Mouse (Mus musculus): Measurements from ENCODE around the gene Cyld. TPM values are rescaled to one million over a fixed set of nuclear protein-coding genes. Genes with fewer than 3 reads are reported as not detected.
A peak's percentile ranks its signal among the peaks of the same experiment; 100 is the strongest.
"Not testable (repeated sequence)": the region's sequence is repeated elsewhere in the genome, so short reads cannot be mapped to it uniquely, and the experiment has no call there.

The Cyld gene
- 18.8 and 18.9 TPM in 2 replicates for polyA plus RNA-seq (2015; fragmentation: Nextera tagmentation; extraction: Ambion mirVana)

DNA sequence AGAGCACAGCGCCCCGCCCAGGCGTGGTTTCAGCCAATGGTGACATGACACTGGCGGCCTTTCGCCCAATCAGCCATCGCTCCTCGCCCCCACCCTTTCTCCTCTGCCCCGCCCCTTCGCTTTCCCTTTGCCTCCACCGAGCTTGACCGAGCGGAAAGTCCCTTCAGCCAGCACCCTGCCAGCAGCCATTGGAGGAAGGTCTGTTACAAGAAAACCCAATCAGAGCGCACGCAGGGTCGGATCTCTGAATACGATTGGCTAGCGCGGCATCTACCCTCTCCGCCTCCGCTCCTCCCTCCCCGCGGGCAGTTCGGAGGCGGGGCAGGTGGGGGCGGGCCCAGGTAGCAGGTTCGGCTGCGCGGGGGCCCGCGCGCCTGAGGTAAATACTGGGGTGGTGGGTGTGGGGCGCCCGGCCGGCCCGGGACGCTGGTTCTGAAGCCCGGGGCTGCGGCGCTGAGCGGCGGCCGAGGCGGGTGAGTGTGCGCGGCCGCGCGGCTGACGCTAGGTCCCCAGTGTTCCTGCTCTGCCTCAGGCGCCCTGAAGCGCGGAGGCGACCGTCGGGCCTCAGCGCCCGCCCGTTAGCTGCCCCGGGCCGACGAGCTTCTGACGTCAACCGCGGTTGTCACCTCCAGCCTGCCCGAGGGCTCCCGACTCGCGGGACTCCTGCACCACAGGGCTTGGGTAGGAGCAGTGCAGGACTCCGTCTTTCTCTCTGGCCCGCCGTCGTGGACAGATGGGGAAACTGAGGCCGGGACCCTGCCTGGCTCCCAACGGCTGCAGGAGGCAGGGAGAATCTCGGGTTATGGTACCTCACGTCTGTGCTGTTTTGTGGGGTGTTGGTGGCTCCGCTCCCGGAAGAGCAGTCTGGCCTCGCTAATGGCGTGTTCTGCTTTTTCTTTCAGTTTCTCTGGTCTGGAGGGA, at the start of gene Cyld:
TSS of gene Cyld (plus strand) at position 308 of the 921 bp plus-strand sequence.
- peaks cover 20% of the 10 kb centered on the region for H3K4me1 ChIP-seq (replicated peaks)
- no peaks in the 10 kb centered on the region for H3K9me3 ChIP-seq
- under 1% methylated on average over 78 of the region's 80 CpGs for WGBS
- peak within 1 kb of the TSS; percentile 69 for H3K4me2 ChIP-seq (replicated peaks)
- peak within 1 kb of the TSS; percentile 84 for H3K27ac ChIP-seq
- no peaks in the 10 kb centered on the region for H3K36me3 ChIP-seq
- ATAC-seq: peak; percentile 100
- peaks cover 9% of the 10 kb centered on the region; the same call in 1 of the 2 replicates for H3K27me3 ChIP-seq
- peak within 1 kb of the TSS; percentile 85 for H3K9ac ChIP-seq (replicated peaks)
- H3K4me3 ChIP-seq (replicated peaks): peak within 1 kb of the TSS; percentile 71

DNA sequence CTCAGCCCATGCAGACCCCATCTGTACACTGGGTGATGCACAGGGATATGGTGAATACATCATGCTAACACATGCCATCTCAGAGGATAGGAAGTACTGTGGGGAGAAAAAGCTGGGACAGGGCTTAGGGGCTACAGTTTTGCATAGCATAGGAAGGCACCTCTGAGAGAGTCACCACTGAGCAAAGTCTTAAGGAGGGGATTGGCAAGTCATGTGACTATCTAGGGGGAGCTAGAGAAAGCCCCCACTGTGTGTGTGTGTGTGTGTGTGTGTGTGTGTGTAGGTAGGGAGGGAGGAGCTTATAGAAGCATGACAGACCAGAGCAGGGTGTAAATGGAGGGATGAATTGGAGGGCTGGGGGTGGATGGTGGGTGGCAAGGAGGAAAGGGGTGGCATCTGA, 48.5 kb upstream of the Cyld start:
- H3K27ac ChIP-seq: no peak overlapping the region
- peak; percentile 27; the same call in 1 of the 2 replicates for ATAC-seq

DNA sequence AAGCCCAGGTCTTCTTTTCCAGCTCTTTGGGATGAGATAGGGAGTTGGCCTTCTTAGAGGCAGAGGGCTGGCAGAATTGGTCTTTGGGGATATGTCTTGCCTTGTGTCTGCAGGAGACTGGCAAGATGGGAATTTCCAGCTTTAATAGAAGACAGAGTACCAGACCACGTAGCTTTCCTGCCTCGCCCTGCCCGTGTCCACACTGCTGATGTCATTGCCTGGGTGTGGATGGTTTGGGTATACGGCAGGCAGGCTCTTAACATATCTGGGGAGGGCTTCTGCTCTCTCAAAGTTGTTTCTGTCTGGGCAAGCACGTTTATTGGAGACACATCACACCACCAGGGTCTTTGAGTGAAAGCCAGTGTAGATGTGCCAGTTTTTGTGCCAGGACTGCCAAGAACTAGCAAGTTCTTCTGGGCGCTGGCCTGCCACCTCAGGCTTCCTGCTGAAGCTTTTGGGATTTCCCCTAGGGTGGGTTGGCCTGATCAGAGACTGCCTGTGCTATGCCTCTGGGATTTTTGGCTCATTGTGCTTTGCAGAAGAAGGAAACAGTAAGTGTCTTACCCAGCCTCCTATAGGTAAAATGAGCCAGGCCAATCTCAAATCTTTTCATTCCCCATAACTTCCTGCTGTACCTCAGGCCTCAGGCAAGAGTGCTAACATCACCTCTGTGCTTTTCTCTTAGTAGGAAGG, 46.7 kb upstream of the Cyld start:
- Histone ChIP-seq H3K4me2 (replicated peaks) (no peak overlapping the region), H3K27ac (no peak overlapping the region), H3K9ac (replicated peaks) (no peak overlapping the region), H3K9me3 (no peaks in the 10 kb centered on the region), H3K4me1 (replicated peaks) (peaks cover 15% of the 10 kb centered on the region), H3K36me3 (no peaks in the 10 kb centered on the region), H3K4me3 (replicated peaks) (no peak overlapping the region), H3K27me3 (peaks cover 20% of the 10 kb centered on the region)
- ATAC-seq: no peak
- WGBS: 84% methylated on average over 6 of the region's 6 CpGs

More for the DNA sequence above, 48.5 kb upstream of the Cyld start:
- H3K4me2 ChIP-seq (replicated peaks): no peak overlapping the region
- H3K4me1 ChIP-seq (replicated peaks): peaks cover 15% of the 10 kb centered on the region
- H3K36me3 ChIP-seq: no peaks in the 10 kb centered on the region
- no peak overlapping the region for H3K4me3 ChIP-seq (replicated peaks)
- H3K9ac ChIP-seq (replicated peaks): no peak overlapping the region
- H3K9me3 ChIP-seq: no peaks in the 10 kb centered on the region
- peaks cover 20% of the 10 kb centered on the region for H3K27me3 ChIP-seq

DNA sequence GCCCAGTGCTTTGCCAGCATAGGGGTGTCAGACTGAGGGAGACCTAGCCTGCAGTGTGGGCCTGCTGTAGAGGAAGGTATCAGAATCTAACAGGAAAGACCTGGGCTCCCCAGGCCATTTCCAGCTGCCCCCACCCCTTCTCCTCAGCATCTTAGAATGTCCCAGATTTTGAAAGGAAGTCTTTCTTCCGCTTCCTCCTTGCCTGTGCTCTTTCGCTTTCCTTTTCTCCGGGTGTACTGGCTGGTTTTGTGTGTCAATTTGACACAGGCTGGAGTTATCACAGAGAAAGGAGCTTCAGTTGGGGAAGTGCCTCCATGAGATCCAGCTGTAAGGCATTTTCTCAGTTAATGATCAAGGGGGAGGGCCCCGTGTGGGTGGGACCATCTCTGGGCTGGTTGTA, 45.7 kb upstream of the Cyld start:
- not testable (repeated sequence) for H3K9ac ChIP-seq (replicated peaks); H3K27ac ChIP-seq; ATAC-seq; H3K4me3 ChIP-seq (replicated peaks); H3K4me2 ChIP-seq (replicated peaks); H3K9me3 ChIP-seq; H3K36me3 ChIP-seq
- H3K4me1 ChIP-seq (replicated peaks): peaks cover 15% of the 10 kb centered on the region
- 79% methylated on average over 4 of the region's 4 CpGs for WGBS
- H3K27me3 ChIP-seq: peaks cover 20% of the 10 kb centered on the region

DNA sequence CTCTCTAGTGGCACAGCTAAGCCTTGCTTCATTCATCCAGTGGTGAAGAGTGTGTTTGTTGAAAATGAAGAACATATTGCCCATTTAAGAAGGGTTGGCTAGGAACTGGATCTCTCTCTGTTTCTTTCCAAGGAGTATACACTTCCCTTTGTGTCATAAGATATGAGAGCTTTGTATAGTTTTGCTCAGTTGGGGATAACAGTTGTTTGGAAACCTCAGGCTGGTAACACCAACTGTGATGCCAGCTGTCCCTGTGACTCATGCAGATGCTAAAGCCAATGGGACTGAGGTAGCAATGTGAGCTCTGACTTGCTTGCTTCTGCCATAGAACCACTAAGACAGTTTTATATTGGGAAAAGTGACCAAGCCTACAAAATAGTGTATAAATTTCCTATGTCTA, 41.5 kb upstream of the Cyld start:
- H3K4me3 ChIP-seq (replicated peaks): no peak overlapping the region
- H3K9me3 ChIP-seq: no peaks in the 10 kb centered on the region
- no peak overlapping the region for H3K27ac ChIP-seq
- no peaks in the 10 kb centered on the region for H3K4me1 ChIP-seq (replicated peaks)
- H3K27me3 ChIP-seq: no peaks in the 10 kb centered on the region
- H3K4me2 ChIP-seq (replicated peaks): no peak overlapping the region
- no peaks in the 10 kb centered on the region for H3K36me3 ChIP-seq
- ATAC-seq: no peak
- no peak overlapping the region for H3K9ac ChIP-seq (replicated peaks)

DNA sequence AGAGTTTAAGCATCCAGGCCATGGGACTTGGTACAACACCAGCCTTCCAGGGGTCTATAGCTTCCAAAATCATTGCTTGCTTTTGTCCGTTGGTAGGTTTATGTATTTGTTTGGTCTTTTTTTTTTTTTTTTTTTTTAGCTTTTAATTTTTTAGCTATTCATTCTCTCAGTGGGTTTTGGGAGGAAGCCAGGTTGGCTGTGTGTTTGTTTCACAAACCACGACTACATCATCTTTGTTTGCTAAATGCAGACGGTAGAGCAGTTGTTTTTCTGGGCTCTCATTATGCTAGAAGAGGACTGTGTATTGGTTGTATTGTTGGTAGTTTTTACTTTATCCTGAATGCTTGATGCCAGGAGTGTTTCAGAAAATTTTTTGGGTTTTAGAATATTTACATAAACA, 37.0 kb upstream of the Cyld start:
- 81% methylated on average over 3 of the region's 3 CpGs for WGBS
- Histone ChIP-seq H3K9ac (replicated peaks) (no peak overlapping the region), H3K27ac (no peak overlapping the region), H3K4me1 (replicated peaks) (0 out of 2 replicates have a peak, but pooled peaks cover 1% of the 10 kb centered on the region), H3K4me3 (replicated peaks) (no peak overlapping the region), H3K27me3 (no peaks in the 10 kb centered on the region), H3K4me2 (replicated peaks) (no peak overlapping the region), H3K36me3 (no peaks in the 10 kb centered on the region), H3K9me3 (no peaks in the 10 kb centered on the region)
- ATAC-seq: no peak

DNA sequence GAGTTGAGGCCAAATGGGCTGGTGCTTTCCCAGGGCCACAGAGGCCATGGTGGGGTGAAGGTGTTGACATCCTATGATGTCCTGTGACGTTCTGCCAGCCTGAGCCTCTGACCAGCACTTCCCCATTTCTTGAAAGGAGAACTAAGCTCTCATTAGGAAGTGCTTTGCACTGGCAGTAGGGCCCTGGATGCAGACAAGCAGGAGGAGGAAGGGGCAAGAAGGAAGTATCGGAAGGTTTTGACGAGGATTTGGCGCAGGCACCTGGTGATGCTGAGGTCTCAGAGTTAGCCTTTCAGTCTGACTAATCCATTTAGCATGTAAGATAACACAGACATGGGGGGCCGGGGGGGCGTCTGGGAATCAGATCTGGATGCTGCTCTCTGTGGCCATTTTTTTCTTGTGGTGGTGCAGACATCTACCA, 34.4 kb upstream of the Cyld start:
- no peaks in the 10 kb centered on the region for H3K9me3 ChIP-seq
- H3K27ac ChIP-seq: no peak overlapping the region
- H3K4me1 ChIP-seq (replicated peaks): 0 out of 2 replicates have a peak, but pooled peaks cover 2% of the 10 kb centered on the region
- no peak overlapping the region for H3K4me3 ChIP-seq (replicated peaks)
- H3K9ac ChIP-seq (replicated peaks): no peak overlapping the region
- ATAC-seq: no peak
- H3K36me3 ChIP-seq: no peaks in the 10 kb centered on the region
- H3K4me2 ChIP-seq (replicated peaks): no peak overlapping the region
- no peaks in the 10 kb centered on the region for H3K27me3 ChIP-seq
- WGBS: 79% methylated on average over 6 of the region's 6 CpGs

DNA sequence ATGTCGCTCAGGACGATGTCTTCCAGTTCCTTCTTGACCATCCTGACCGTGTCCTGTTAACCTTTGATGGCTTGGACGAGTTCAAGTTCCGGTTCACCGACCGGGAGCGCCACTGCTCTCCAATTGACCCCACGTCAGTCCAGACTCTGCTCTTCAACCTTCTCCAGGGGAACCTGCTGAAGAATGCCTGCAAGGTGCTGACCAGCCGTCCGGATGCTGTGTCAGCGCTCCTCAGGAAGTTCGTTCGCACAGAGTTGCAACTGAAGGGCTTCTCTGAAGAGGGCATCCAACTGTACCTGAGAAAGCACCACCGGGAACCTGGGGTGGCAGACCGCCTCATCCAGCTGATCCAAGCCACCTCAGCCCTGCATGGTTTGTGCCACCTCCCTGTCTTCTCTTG, 32.7 kb upstream of the Cyld start:
- no peak overlapping the region for H3K4me3 ChIP-seq (replicated peaks)
- no peaks in the 10 kb centered on the region for H3K36me3 ChIP-seq
- no peaks in the 10 kb centered on the region for H3K27me3 ChIP-seq
- no peak overlapping the region for H3K4me2 ChIP-seq (replicated peaks)
- ATAC-seq: no peak
- no peak overlapping the region for H3K27ac ChIP-seq
- H3K9me3 ChIP-seq: no peaks in the 10 kb centered on the region
- no peak overlapping the region for H3K9ac ChIP-seq (replicated peaks)
- H3K4me1 ChIP-seq (replicated peaks): peaks cover 18% of the 10 kb centered on the region
- WGBS: 73% methylated on average over 16 of the region's 16 CpGs

DNA sequence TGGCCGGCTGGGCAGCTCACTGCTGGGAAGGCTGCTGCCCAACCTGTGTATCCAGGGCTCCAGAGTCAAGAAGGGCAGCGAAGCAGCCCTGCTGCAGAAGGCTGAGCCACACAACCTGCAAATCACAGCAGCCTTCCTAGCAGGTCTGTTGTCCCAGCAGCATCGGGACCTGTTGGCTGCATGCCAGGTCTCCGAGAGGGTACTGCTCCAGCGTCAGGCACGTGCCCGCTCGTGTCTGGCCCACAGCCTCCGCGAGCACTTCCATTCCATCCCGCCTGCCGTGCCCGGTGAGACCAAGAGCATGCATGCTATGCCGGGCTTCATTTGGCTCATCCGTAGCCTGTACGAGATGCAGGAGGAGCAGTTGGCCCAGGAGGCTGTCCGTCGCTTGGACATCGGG, 31.9 kb upstream of the Cyld start:
- Histone ChIP-seq H3K4me1 (replicated peaks) (peaks cover 23% of the 10 kb centered on the region), H3K27ac (no peak overlapping the region), H3K36me3 (no peaks in the 10 kb centered on the region), H3K4me2 (replicated peaks) (no peak overlapping the region), H3K4me3 (replicated peaks) (no peak overlapping the region), H3K9ac (replicated peaks) (no peak overlapping the region), H3K27me3 (no peaks in the 10 kb centered on the region), H3K9me3 (no peaks in the 10 kb centered on the region)
- ATAC-seq: no peak
- WGBS: 89% methylated on average over 19 of the region's 19 CpGs

DNA sequence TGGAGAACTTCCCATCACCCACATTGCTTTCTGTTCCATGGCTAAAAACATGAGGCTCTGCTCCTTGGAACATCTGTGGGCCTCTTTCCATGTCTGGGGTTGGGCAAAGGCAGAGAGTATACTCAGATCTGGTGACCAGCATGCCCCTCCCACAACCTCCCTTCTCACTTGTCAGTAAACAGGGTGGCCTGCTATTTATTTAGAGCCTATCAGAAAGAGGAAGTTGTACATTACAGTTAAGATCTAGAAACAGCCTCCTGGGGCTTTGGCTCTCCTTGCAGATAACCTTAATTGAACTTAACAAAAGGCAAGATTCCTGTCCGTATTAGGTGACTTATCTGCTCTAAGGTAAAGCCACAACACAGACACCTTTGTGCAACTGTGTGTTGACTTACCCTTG, 30.4 kb upstream of the Cyld start:
- ATAC-seq: no peak
- Histone ChIP-seq H3K4me3 (replicated peaks) (no peak overlapping the region), H3K4me2 (replicated peaks) (no peak overlapping the region), H3K27me3 (no peaks in the 10 kb centered on the region), H3K27ac (no peak overlapping the region), H3K36me3 (no peaks in the 10 kb centered on the region), H3K9me3 (no peaks in the 10 kb centered on the region), H3K4me1 (replicated peaks) (peaks cover 27% of the 10 kb centered on the region), H3K9ac (replicated peaks) (no peak overlapping the region)
- WGBS: 87% methylated on average over 1 of the region's 1 CpGs

DNA sequence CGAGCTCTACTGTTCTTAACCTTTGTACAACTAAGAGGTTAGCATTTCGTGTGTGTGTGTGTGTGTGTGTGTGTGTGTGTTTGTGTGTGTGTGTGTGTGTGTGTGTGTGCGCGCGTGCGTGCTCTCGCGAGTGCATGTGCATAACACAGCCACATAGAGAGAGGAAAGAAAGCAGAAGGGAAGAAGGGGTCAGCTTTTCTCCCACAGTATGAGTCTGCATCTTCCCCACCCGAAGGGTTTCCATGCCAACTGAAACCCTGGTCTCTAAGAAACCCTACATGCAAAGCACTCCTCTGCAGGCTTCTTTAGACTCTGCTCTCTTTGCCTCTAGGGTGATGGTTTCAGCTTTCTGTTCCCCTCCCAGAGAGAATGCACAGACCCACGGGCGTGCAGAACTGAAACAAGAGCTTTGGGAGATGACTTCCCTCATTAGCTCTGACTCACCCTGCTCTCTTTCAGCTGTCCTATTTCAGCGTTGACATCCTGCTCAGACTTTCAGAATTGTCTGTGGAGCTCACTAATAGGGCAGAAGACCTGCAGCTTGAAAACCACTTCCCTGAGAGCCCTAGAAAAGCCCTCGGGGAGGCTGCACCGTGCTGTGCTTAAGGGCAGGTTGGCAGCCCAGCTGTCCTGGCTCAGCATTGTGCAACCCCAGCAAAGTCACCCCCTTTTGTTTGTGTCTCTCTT, 28.3 kb upstream of the Cyld start:
- H3K4me3 ChIP-seq (replicated peaks): no peak overlapping the region
- peak; percentile 83 for ATAC-seq
- H3K9ac ChIP-seq (replicated peaks): no peak overlapping the region
- H3K9me3 ChIP-seq: no peaks in the 10 kb centered on the region
- H3K4me2 ChIP-seq (replicated peaks): peak overlapping the region; percentile 19
- H3K27ac ChIP-seq: peak overlapping the region; percentile 56
- no peaks in the 10 kb centered on the region for H3K36me3 ChIP-seq
- peaks cover 4% of the 10 kb centered on the region; the same call in 1 of the 2 replicates for H3K27me3 ChIP-seq
- WGBS: 40% methylated on average over 14 of the region's 14 CpGs
- peaks cover 29% of the 10 kb centered on the region for H3K4me1 ChIP-seq (replicated peaks)

DNA sequence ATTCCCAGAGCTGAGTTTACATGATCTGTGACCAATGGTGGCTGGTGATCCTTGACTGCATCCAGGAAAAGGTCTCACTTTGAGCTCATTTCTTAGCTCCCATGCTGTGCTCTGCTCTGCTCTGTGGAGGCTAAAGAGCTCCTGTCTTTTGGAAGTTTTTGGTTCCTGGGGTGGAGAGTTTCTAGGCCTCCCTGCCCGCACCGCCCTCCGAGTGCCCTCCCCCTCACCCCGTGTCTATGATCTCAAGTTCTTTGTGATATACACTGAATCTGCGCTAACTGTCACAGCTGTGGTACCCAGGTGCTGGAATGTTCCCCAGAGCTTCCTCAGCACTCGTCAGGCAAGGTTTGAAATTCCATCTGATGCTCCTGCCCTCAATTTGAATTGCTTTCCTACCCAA, 26.0 kb upstream of the Cyld start:
- Histone ChIP-seq H3K9me3 (no peaks in the 10 kb centered on the region), H3K4me1 (replicated peaks) (peaks cover 26% of the 10 kb centered on the region), H3K27ac (no peak overlapping the region), H3K36me3 (no peaks in the 10 kb centered on the region), H3K4me3 (replicated peaks) (no peak overlapping the region), H3K4me2 (replicated peaks) (no peak overlapping the region), H3K27me3 (peaks cover 4% of the 10 kb centered on the region; the same call in 1 of the 2 replicates), H3K9ac (replicated peaks) (no peak overlapping the region)
- WGBS: 73% methylated on average over 6 of the region's 6 CpGs
- ATAC-seq: no peak
